Mouse (Mus musculus) central nervous system, embryonic 14 days (tissue): ENCODE results near the gene B3gnt6. TPM values are rescaled to one million over a fixed set of nuclear protein-coding genes. Genes with fewer than 3 reads are reported as not detected.

Source experiments
- polyA plus RNA-seq: library from polyadenylated mRNA; depleted of rRNA; stranded (reverse); fragments of >200 nt; gene quantifications from 2 replicates; pipeline ENCODE4 v1.2.3, GENCODE M21; 2012; rRNA removed

The B3gnt6 gene
- polyA plus RNA-seq, result 0.26 and 0.30 TPM in 2 replicates

DNA sequence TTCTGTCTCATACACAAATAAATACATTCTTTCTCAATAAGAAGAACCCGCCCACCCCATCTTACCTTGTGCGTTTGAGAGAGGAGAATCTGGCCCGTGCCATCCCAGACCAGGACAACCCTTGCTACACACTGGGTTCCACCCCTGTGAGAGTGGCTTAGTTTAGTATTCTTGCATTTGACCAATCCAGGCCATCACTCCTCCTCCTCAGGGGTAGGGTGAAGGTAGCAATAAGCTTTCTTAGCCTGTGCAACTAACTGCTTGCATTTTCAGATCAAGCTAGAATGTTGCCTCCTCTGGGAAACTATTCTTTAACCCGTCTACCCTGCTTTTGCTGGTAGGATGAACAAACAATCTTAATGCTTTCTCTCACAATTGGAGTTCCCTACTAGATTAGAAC, at the start of gene B3gnt6:
Gene B3gnt6, minus strand, starts transcription at position 101 of the 400 bp plus-strand sequence.

DNA sequence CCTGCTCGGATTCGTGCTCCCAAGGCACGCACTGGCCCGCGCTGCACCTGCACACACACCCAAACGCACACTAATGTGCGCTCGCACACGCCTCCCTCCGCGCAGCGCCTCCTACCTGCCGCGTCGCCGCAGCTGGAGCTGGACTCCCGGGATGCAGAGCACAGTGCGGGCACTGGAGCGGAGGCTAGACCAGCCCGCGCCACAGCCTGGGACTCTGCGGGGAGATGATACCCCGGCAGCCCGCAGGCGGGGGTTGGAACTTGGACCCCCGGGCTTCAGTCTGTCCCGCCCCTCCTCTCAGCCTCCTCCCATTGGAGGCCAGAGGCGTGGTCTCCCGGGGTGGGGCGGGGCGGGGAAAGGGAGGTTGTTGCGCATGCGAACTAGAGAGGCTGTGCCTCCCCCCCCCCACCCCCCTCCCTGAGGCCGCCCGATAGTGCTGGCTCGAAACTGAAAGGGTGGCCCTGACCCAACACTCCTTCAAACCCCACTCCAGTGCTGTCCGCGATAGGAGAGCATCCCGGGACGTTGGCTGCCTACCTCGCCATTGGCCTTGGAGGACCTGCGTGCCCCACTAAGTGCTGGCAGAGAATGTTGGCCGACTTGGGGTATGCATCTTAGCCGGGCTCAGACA, 21.2 kb downstream of the B3gnt6 start, which contains the start of gene Capn5:
Gene Capn5, minus strand, starts transcription at position 346 of the 631 bp plus-strand sequence.

DNA sequence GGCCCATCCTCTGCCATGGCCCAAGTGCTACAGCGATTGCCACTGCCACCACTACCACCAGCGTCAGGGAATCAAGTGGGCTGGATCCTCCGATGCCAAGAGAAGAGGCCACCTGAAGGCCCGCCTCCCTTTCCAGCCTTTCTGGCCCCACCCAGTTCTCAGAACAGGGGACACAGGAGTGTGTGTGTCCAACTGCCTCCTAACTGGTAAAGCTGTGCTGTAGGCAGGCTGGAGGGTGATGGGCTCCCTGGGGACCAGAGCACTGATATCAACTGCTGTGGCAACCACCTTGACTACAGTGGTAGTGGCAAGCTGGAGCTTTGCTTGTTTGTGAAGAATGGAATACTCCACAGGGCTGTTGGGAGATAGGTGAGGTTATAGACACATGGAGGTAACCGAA, 53.9 kb downstream of the B3gnt6 start, which contains the start of gene Omp:
Gene Omp, minus strand, starts transcription at position 101 of the 400 bp plus-strand sequence.

Other genes starting within 250 kb of the B3gnt6 start
- gene Myo7a, start 80.0 kb downstream of the B3gnt6 start, polyA plus RNA-seq, result 25.6 and 26.6 TPM in 2 replicates
- 0.28 and 0.51 TPM in 2 replicates for gene Omp, start 54.0 kb downstream of the B3gnt6 start, polyA plus RNA-seq
- gene Capn5, start 21.2 kb downstream of the B3gnt6 start, polyA plus RNA-seq, result 18.2 and 19.0 TPM in 2 replicates
- gene Acer3, start 121.7 kb upstream of the B3gnt6 start, polyA plus RNA-seq, result 9.1 and 12.5 TPM in 2 replicates
- gene Tsku, start 161.8 kb upstream of the B3gnt6 start, polyA plus RNA-seq, result 13.2 and 16.7 TPM in 2 replicates
- 0.07 and 0.15 TPM in 2 replicates for gene Gucy2d, start 240.9 kb upstream of the B3gnt6 start, polyA plus RNA-seq